Mouse (Mus musculus) liver, postnatal 0 days (tissue): ENCODE data around the gene Skiv2l.

Experiments used
- CTCF ChIP-seq: sonication (generic); IDR thresholded peaks from 2 replicates; pipeline ENCODE4 v1.5.1; 2016; ENCODE audit warnings: antibody characterized with exemption, low read depth
- EP300 ChIP-seq: IDR thresholded peaks from 2 replicates; pipeline ENCODE4 v1.6.1; 2016; ENCODE audit warnings: antibody characterized with exemption, low read depth, mild to moderate bottlenecking

- no peak for TF ChIP-seq CTCF
- no peak for TF ChIP-seq EP300
Observed at GRCm38 (mm10) chr17:34898706-34899052, 48.7 kb upstream of the Skiv2l start.
